Mouse (Mus musculus) limb, embryonic 14.5 days (tissue): Measurements from ENCODE around the gene E2f2. TPM values are rescaled to one million over a fixed set of nuclear protein-coding genes. Genes with fewer than 3 reads are reported as not detected.

Experiments used
- ATAC-seq: fragments of 200-750 bp; cut with Nextera tagmentation; 2 replicates; pipeline ENCODE4 v1.8.0; 2017; ENCODE audit warnings: low read depth, moderate number of reproducible peaks, moderate TSS enrichment; ENCODE audit not compliant: low FRiP score
- DNase-seq: peaks from one replicate; pipeline ENCODE4 v3.0.0-alpha.2; 2015; ENCODE audit warnings: low spot score
- H3K27ac ChIP-seq: fragments of 300-500 bp; sonication (generic); replicated peaks from 2 replicates; pipeline ENCODE4 v1.5.1; 2014; ENCODE audit warnings: low read depth, mild to moderate bottlenecking, low read length, moderate library complexity, mixed read lengths
- H3K27me3 ChIP-seq: fragments of 300-500 bp; sonication (generic); 2 replicates; pipeline ENCODE4 v1.6.1; 2014; ENCODE audit warnings: low read length, mixed read lengths; ENCODE audit not compliant: control insufficient read depth, insufficient read depth
- H3K36me3 ChIP-seq: fragments of 300-500 bp; sonication (generic); 2 replicates; pipeline ENCODE4 v1.6.1; 2014; ENCODE audit warnings: mild to moderate bottlenecking, low read length, moderate library complexity, mixed read lengths; ENCODE audit not compliant: control insufficient read depth, insufficient read depth
- H3K4me1 ChIP-seq: fragments of 300-500 bp; sonication (generic); 2 replicates; pipeline ENCODE4 v1.6.1; 2014; ENCODE audit warnings: antibody characterized with exemption, low read length, mixed read lengths; ENCODE audit not compliant: control insufficient read depth, insufficient read depth
- H3K4me2 ChIP-seq: fragments of 300-500 bp; sonication (generic); replicated peaks from 2 replicates; pipeline ENCODE4 v1.6.1; 2014; ENCODE audit warnings: low read depth, mild to moderate bottlenecking, low read length, moderate library complexity; ENCODE audit not compliant: severe bottlenecking
- H3K4me3 ChIP-seq: fragments of 300-500 bp; sonication (generic); replicated peaks from 2 replicates; pipeline ENCODE4 v1.5.1; 2014; ENCODE audit warnings: low read length
- H3K9ac ChIP-seq: fragments of 300-500 bp; sonication (generic); 2 replicates; pipeline ENCODE4 v1.6.1; 2014; ENCODE audit warnings: mild to moderate bottlenecking, low read depth, low read length, moderate library complexity; ENCODE audit not compliant: severe bottlenecking
- H3K9me3 ChIP-seq: fragments of 300-500 bp; sonication (generic); 2 replicates; pipeline ENCODE4 v1.6.1; 2016; ENCODE audit warnings: low read length; ENCODE audit not compliant: control insufficient read depth
- POLR2A ChIP-seq: fragments of 200-500 bp; IDR thresholded peaks from 2 replicates; pipeline ENCODE4 v1.8.0; 2012; ENCODE audit warnings: inconsistent platforms, mild to moderate bottlenecking, moderate library complexity, borderline replicate concordance; ENCODE audit not compliant: insufficient read depth, insufficient read length; ENCODE audit errors: extremely low read depth
- WGBS: fragments of 180-500 bp; shearing (Covaris S2); extraction: QIAGEN DNeasy Blood & Tissue Kit; methylation state at CpG from one replicate; pipeline ENCODE4 v1.1.7; 2014; 5-methylcytosine and 5-hydroxymethylcytosine counted together
- polyA plus RNA-seq, 2 experiments: library from polyadenylated mRNA; depleted of rRNA in 1 of 2; stranded (reverse) in 1 of 2; unstranded in 1 of 2; fragments of >200 nt; fragmentation: Nextera tagmentation in 1 of 2; extraction: Ambion mirVana in 1 of 2; gene quantifications; 2 replicates each; pipeline versions ENCODE4 v1.2.1 to v1.2.3; 2012 to 2014

Gene E2f2
- polyA plus RNA-seq, 2 experiments, result 6.8 to 8.9 TPM

- peaks cover 23% of the 10 kb centered on the region for H3K4me1 ChIP-seq
- WGBS, result 27% methylated on average over 12 of the region's 12 CpGs
- H3K4me3 ChIP-seq, result peak overlapping the region; percentile 72
- peak overlapping the region; percentile 62; the same call in 1 of the 2 replicates for H3K9ac ChIP-seq
- no peaks in the 10 kb centered on the region for H3K36me3 ChIP-seq
- ATAC-seq (no peak), DNase-seq (no peak)
- H3K27ac ChIP-seq, result no peak overlapping the region
- H3K9me3 ChIP-seq, result no peaks in the 10 kb centered on the region
- no peaks in the 10 kb centered on the region for H3K27me3 ChIP-seq
- peak overlapping the region; percentile 100 for H3K4me2 ChIP-seq
- TF ChIP-seq POLR2A, result no peak
Observed at GRCm38 (mm10) chr4:136171455-136171854, 739 bp upstream of the E2f2 start.

- peak overlapping the region; percentile 100 for H3K4me2 ChIP-seq
- peak; percentile 45 for DNase-seq
- H3K4me3 ChIP-seq, result peak overlapping the region; percentile 72
- no peaks in the 10 kb centered on the region for H3K36me3 ChIP-seq
- WGBS, result 1% methylated on average over 45 of the region's 67 CpGs
- H3K9ac ChIP-seq, result peak overlapping the region; percentile 61
- peak overlapping the region; percentile 71 for H3K27ac ChIP-seq
- H3K27me3 ChIP-seq, result no peaks in the 10 kb centered on the region
- H3K9me3 ChIP-seq, result no peaks in the 10 kb centered on the region
- TF ChIP-seq POLR2A, result no peak
- H3K4me1 ChIP-seq, result peaks cover 30% of the 10 kb centered on the region
- ATAC-seq, result peak; percentile 32; the same call in 1 of the 2 replicates
Observed at GRCm38 (mm10) chr4:136172542-136173209, 482 bp downstream of the E2f2 start.

DNA sequence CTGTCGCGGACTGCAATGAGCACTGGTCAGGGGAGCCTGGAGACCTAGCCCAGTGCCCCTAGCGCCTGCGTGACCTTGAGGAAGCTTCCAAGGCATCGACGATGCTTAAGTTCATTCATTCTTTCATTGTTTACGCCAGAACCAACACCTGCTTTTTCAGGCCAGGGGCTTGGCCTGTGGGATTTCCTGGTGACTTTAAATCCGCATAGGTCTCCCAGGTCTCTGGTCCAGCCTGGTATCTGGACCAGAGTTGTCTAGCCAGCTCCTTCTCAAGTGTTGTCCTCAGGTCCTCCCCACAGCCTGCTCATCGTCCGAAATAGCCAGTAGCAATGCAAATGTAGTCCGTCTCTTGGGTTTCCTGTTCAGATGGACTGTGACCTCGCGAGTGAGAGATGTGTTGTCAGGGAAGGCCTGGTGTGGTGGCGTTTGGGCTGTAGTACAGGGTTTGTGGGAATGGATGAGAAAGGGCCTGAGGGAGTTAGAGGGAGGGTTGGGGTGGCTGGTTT lies 1.1 kb downstream of the E2f2 start:
- peak overlapping the region; percentile 61 for H3K9ac ChIP-seq
- no peaks in the 10 kb centered on the region for H3K36me3 ChIP-seq
- WGBS, result 6% methylated on average over 14 of the region's 14 CpGs
- peak overlapping the region; percentile 100 for H3K4me2 ChIP-seq
- ATAC-seq (no peak), DNase-seq (no peak)
- H3K27me3 ChIP-seq, result no peaks in the 10 kb centered on the region
- H3K4me1 ChIP-seq, result peaks cover 32% of the 10 kb centered on the region
- H3K4me3 ChIP-seq, result peak overlapping the region; percentile 72
- H3K27ac ChIP-seq, result peak overlapping the region; percentile 71; the same call in 1 of the 2 replicates
- no peaks in the 10 kb centered on the region for H3K9me3 ChIP-seq
- TF ChIP-seq POLR2A, result no peak

DNA sequence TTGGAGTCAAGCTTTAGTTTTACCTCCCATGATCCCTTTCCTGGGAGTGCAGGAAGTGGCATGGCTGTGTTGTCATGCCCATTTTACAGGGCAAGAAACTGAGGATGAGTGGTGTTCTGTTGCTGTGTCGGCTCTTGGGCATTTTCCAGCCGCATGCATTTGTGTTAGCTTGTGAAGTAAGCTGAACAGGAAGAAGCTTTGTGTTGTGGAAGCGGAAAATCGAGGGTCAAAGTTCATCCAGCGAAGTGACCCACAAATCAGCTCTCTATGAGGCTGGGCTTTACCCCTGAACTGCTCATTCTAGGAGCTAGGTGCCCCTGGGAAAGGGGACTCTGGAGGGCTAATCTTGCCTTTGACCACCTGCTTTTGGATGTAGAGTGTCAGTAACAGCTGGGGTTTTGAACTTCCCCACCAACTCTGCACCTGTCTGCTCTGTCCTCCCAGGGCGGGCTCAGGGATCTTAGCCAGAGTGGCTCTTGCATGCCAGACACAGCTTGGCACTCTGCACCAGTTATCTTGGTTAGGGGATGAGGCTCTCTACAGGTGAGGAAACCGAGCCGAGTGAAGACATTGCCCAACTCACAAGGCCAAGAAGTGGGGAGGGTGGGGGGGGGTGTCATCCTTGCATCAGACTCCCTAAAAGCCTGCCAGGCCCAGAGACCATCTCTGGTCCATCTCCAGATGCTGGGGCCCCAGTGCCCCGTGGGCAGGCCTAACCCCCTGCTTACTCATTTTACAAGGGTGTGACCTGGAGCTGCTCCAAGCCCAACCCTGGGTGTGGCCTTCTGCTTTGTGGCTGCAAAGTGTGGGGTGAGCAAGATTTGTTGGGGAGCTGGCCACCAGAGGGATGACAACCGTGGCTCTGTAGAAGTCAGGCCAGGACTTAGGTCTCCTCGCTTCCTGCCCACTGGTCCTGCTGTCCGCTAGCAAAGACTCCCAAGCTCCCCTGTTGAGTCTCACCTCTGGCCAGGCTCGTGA lies 2.3 kb downstream of the E2f2 start:
- no peaks in the 10 kb centered on the region for H3K27me3 ChIP-seq
- no peak for TF ChIP-seq POLR2A
- H3K27ac ChIP-seq, result no peak overlapping the region
- peak; percentile 50 for DNase-seq
- peak overlapping the region; percentile 100 for H3K4me2 ChIP-seq
- WGBS, result 74% methylated on average over 13 of the region's 13 CpGs
- H3K4me1 ChIP-seq, result peaks cover 32% of the 10 kb centered on the region
- H3K9me3 ChIP-seq, result no peaks in the 10 kb centered on the region
- H3K36me3 ChIP-seq, result no peaks in the 10 kb centered on the region
- ATAC-seq, result no peak
- peak overlapping the region; percentile 4; the same call in 1 of the 2 replicates for H3K9ac ChIP-seq
- H3K4me3 ChIP-seq, result peak overlapping the region; percentile 72; the same call in 1 of the 2 replicates

GRCm38 (mm10) chr4:136176022-136176552 lies 3.9 kb downstream of the E2f2 start:
- Histone ChIP-seq H3K36me3 (no peaks in the 10 kb centered on the region), H3K4me3 (no peak overlapping the region), H3K27me3 (no peaks in the 10 kb centered on the region), H3K9ac (no peak overlapping the region), H3K4me1 (peaks cover 37% of the 10 kb centered on the region), H3K9me3 (no peaks in the 10 kb centered on the region), H3K4me2 (no peak overlapping the region), H3K27ac (no peak overlapping the region)
- TF ChIP-seq POLR2A, result no peak
- ATAC-seq (no peak), DNase-seq (no peak)
- 68% methylated on average over 10 of the region's 10 CpGs for WGBS
